Mouse (Mus musculus) adrenal gland, postnatal 25 days (tissue): ENCODE measurements around the gene Plekho2. TPM values are rescaled to one million over a fixed set of nuclear protein-coding genes. Genes with fewer than 3 reads are reported as not detected.

Experiments
- DNase-seq: peaks from one replicate; pipeline ENCODE4 v3.0.0; 2021; ENCODE audit warnings: mixed read lengths
- total RNA-seq: library from RNA; stranded (reverse); gene quantifications from 2 replicates; pipeline ENCODE4 v1.2.3, GENCODE M21; 2021

The Plekho2 gene
- total RNA-seq, 1 experiment from 2014 or later: 64.5 TPM

- peak; percentile 67 for DNase-seq
These were observed 50.2 kb downstream of the Plekho2 start for GRCm38 (mm10) chr9:65529659-65530058.

DNA sequence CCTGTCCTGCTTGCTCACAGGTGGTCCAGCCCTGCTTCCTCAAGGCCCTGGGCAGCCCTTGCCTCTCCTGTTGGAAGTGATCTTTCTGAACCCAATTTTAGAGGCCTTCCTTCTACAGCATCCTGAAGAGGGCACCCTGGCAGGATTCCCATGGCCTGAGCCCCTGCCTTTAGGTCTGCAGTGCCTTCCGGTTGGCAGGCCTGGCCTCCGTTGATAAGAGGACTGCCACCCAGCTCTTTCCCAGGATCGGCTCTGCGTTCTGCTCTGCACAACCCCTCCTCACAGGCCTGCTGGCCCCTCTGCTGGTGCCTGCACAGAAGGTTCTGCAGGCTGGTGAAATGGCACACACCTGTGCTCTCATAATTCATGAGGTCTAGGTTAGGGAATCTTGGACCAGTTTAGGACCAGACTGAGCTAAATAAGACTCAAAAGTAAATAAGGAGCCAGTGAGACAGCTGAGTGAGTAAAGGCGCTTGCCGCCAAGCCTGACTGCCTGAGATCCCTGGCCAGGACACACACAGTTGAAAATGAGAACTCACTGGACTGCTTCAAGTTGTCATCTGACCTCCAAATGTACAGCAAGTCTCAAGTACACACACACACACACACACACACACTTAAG, 51.3 kb downstream of the Plekho2 start:
- peak; percentile 21 for DNase-seq

DNA sequence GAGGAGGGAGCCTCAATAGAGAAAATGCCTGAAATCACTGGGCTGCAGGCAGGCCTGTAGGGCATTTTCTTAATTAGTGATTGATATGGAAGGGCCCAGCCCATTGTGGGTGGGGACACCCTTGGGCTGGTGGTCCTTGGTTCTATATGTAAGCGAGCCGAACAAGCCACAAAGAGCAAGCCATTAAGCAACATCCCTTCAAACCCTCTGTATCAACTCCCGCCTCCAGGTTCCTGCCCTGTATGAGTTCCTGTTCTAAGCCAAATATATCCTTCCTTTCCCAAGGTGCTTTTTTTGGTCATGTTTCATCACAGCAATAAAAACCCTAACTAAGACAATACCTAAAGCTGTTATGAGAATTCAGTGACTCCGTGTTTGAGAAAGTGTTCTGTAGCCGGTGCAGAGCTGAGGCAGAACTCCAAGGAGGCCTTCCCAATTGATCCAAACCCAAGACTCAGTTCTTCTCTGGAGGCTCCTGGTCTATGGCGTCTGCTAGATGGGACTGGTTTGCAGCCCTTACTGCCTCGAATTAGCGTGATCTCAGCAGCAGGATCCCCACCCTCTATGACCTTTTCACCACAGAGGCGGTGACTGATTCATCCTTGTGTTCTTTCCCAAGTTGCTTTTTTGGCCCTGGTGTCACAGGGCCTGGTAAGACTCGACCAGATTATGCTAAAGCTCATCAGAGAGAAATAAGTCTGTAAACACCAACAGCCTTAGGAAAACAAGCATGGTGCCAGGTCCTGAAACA, 54.2 kb downstream of the Plekho2 start:
- no peak for DNase-seq

GRCm38 (mm10) chr9:65523611-65524364, 56.1 kb downstream of the Plekho2 start:
- peak; percentile 79 for DNase-seq

- DNase-seq: no peak
These were observed 59.3 kb downstream of the Plekho2 start for GRCm38 (mm10) chr9:65520505-65520876.

DNA sequence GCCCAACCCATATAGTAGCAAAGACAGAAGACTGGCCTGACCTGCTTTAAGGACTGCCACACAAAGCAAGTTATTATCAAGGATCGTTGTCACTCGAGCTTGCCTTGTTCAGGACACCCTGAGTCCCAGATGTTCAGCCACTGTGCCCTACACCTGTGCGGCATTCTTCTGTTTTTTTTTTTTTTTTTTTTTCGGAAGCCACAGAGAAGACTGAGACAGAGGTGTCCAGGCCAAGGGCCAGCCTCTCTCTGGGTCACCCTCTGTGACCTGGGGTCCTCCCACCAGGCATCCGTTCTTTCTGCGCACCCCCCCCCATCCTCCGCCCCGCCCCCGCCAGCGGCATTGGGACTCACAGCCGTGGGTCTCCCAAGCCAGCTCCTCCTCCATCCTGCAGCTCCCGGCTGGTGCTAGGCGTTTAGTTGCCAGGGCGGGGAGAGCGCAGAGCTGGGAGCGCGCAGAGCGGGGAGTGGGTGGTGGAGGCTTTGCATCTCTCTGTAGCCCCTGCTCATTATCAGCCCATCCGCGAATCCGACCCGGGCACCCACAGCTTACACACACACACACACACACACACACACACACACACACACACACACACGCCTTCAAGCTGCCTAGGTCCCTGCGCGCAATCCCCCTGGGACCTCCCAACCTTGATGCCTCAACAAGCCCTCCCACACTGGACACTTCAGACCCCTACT, 59.9 kb downstream of the Plekho2 start, which contains the start of gene Ankdd1a:
TSS of gene Ankdd1a (minus strand) at position 387 of the 698 bp plus-strand sequence.
- DNase-seq: no peak

GRCm38 (mm10) chr9:65514851-65515261, 65.0 kb downstream of the Plekho2 start:
- DNase-seq: no peak

GRCm38 (mm10) chr9:65514431-65514830, 65.4 kb downstream of the Plekho2 start:
- DNase-seq: no peak

- DNase-seq: no peak
These were observed 67.3 kb downstream of the Plekho2 start for GRCm38 (mm10) chr9:65512520-65512919.

DNA sequence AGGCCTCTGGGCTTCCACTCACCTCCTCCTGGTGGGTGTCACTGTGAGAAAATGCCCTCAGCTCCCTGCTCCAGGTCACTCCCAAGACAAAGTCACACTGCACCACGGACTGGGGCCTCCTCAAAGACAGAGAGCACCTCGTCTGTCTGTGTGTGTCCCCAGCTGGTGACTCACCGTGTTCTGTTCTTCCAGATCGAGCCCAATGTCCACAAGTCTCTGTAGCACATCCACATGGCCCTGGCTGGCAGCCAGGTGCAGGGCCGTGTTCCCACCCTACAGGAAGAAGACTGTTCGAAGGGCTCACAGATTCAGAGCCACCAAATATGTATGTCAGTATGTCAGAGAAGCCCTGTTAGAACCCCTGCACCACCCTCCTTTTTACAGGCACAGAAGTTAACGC, 71.4 kb downstream of the Plekho2 start:
- no peak for DNase-seq

- peak; percentile 25 for DNase-seq
These were observed 76.9 kb downstream of the Plekho2 start for GRCm38 (mm10) chr9:65502721-65503505.

Other genes starting within 250 kb of the Plekho2 start
- 16.1 and 19.0 TPM in 2 replicates for gene Pdcd7, start 233.9 kb downstream of the Plekho2 start, total RNA-seq
- gene Ubap1l, start 219.0 kb downstream of the Plekho2 start, total RNA-seq: 0.90 TPM in 1 of 2 replicates, not detected in the other
- 0.43 TPM in 1 of 2 replicates, not detected in the other for gene Kbtbd13, start 188.4 kb downstream of the Plekho2 start, total RNA-seq
- 9.6 and 15.9 TPM in 2 replicates for gene Rasl12, start 181.5 kb downstream of the Plekho2 start, total RNA-seq
- not detected in 2 replicates for gene Slc51b, start 157.1 kb downstream of the Plekho2 start, total RNA-seq
- gene Mtfmt, start 144.3 kb downstream of the Plekho2 start, total RNA-seq: 16.9 and 20.1 TPM in 2 replicates
- 42.3 and 54.8 TPM in 2 replicates for gene Spg21, start 119.1 kb downstream of the Plekho2 start, total RNA-seq
- 2.1 and 3.5 TPM in 2 replicates for gene Ankdd1a, start 59.8 kb downstream of the Plekho2 start, total RNA-seq
- 1.1 and 1.6 TPM in 2 replicates for gene Pif1, start 7.1 kb upstream of the Plekho2 start, total RNA-seq
- 51.5 and 63.3 TPM in 2 replicates for gene Rbpms2, start 49.6 kb upstream of the Plekho2 start, total RNA-seq
- gene Oaz2, start 88.0 kb upstream of the Plekho2 start, total RNA-seq: 90.9 and 131 TPM in 2 replicates
- gene Zfp609, start 247.5 kb upstream of the Plekho2 start, total RNA-seq: 35.1 and 35.7 TPM in 2 replicates